Mouse (Mus musculus): ENCODE data around the gene Filip1.

DNA sequence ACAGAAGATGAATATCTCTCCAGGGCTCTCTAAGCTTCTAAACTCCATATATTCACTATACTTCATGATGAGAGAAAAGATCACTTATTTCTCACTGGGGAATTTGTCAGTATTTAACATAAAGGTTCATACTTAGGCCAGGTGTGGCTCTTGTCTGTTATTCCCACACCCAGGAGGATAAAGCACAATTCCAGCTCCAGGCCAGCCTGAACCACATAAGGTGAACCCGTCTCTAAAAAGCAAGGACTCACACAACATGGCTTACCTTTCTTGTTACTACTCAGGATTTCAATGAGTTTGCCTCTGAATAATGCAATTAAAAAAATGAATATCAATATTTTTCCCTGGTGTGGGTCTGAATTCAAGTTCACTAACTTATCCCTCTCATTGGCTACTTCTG, 23.6 kb downstream of the Filip1 start:
- TF ChIP-seq POLR2A (IDR thresholded peaks at IDR 0.05; ENCODE audit: borderline replicate concordance, insufficient read depth, low read length) (no peak), CTCF (IDR thresholded peaks at IDR 0.05; ENCODE audit: borderline replicate concordance, insufficient read depth, low read depth, low read length) (no peak)
